Mouse (Mus musculus) intestine, embryonic 14.5 days (tissue): ENCODE measurements around the gene Nkain4. TPM values are rescaled to one million over a fixed set of nuclear protein-coding genes. Genes with fewer than 3 reads are reported as not detected.

ENCODE experiments used
- ATAC-seq: fragments of 200-750 bp; cut with Nextera tagmentation; replicated peaks from 2 replicates; pipeline ENCODE4 v1.8.0; 2017; ENCODE audit warnings: low read depth, moderate number of reproducible peaks, moderate TSS enrichment, moderate library complexity; ENCODE audit not compliant: low FRiP score, low TSS enrichment
- DNase-seq: peaks from one replicate; pipeline ENCODE4 v3.0.0-alpha.2; 2018; ENCODE audit warnings: low spot score
- H3K27ac ChIP-seq: fragments of 300-500 bp; sonication (generic); 2 replicates; pipeline ENCODE4 v1.5.1; 2014; ENCODE audit warnings: low read depth, mild to moderate bottlenecking, control low read depth
- H3K27me3 ChIP-seq: fragments of 300-500 bp; sonication (generic); replicated peaks from 2 replicates; pipeline ENCODE4 v1.6.1; 2014; ENCODE audit warnings: low read length, control low read depth; ENCODE audit not compliant: control insufficient read depth, insufficient read depth
- H3K36me3 ChIP-seq: fragments of 300-500 bp; sonication (generic); 2 replicates; pipeline ENCODE4 v1.6.1; 2014; ENCODE audit warnings: low read length, control low read depth; ENCODE audit not compliant: control insufficient read depth, insufficient read depth
- H3K4me1 ChIP-seq: fragments of 300-500 bp; sonication (generic); replicated peaks from 2 replicates; pipeline ENCODE4 v1.6.1; 2014; ENCODE audit warnings: low read length, control low read depth, mixed read lengths; ENCODE audit not compliant: control insufficient read depth, insufficient read depth
- H3K4me2 ChIP-seq: fragments of 300-500 bp; sonication (generic); 2 replicates; pipeline ENCODE4 v1.6.1; 2014; ENCODE audit warnings: low read length
- H3K4me3 ChIP-seq: fragments of 300-500 bp; sonication (generic); 2 replicates; pipeline ENCODE4 v1.5.1; 2014; ENCODE audit warnings: low read depth, low read length, control low read depth, mixed read lengths
- H3K9ac ChIP-seq: fragments of 300-500 bp; sonication (generic); 2 replicates; pipeline ENCODE4 v1.6.1; 2014; ENCODE audit warnings: mild to moderate bottlenecking, low read length
- H3K9me3 ChIP-seq: fragments of 300-500 bp; sonication (generic); 2 replicates; pipeline ENCODE4 v1.6.1; 2016; ENCODE audit warnings: low read length, control low read depth; ENCODE audit not compliant: control insufficient read depth
- WGBS: fragments of 180-500 bp; shearing (Covaris S2); extraction: QIAGEN DNeasy Blood & Tissue Kit; methylation state at CpG from one replicate; pipeline ENCODE4 v1.1.7; 2014; 5-methylcytosine and 5-hydroxymethylcytosine counted together
- polyA plus RNA-seq: library from polyadenylated mRNA; unstranded; fragments of >200 nt; fragmentation: Nextera tagmentation; extraction: Ambion mirVana; gene quantifications from 2 replicates; pipeline ENCODE4 v1.2.1, GENCODE M21; 2014

Gene Nkain4
- polyA plus RNA-seq, 1 experiment from 2014 or later: 53.3 TPM

- H3K4me2 ChIP-seq: no peak within 1 kb of the TSS
- DNase-seq (no peak), ATAC-seq (no peak)
- no peak within 1 kb of the TSS for H3K9ac ChIP-seq
- no peaks in the 10 kb centered on the region for H3K9me3 ChIP-seq
- no peak within 1 kb of the TSS for H3K4me3 ChIP-seq
- WGBS: 51% methylated on average over 4 of the region's 4 CpGs
- H3K27ac ChIP-seq: no peak within 1 kb of the TSS
- H3K36me3 ChIP-seq: no peaks in the 10 kb centered on the region; the same call in 1 of the 2 replicates
- H3K4me1 ChIP-seq: no peaks in the 10 kb centered on the region
- H3K27me3 ChIP-seq: no peaks in the 10 kb centered on the region
Measured at GRCm38 (mm10) chr2:180928723-180929122, 25.8 kb downstream of the Nkain4 start, which contains the start of gene Birc7. TSS of gene Birc7 (plus strand) at chr2:180929023.

- DNase-seq (peak; percentile 88), ATAC-seq (no peak)
- Histone ChIP-seq H3K4me1 (0 out of 2 replicates have a peak, but pooled peaks cover 4% of the 10 kb centered on the region), H3K9ac (no peak overlapping the region), H3K27ac (no peak overlapping the region), H3K4me2 (no peak overlapping the region), H3K9me3 (no peaks in the 10 kb centered on the region), H3K4me3 (no peak overlapping the region), H3K27me3 (no peaks in the 10 kb centered on the region), H3K36me3 (no peaks in the 10 kb centered on the region)
- whole genome bisulfite sequencing: 4% methylated on average over 4 of the region's 4 CpGs
Measured at GRCm38 (mm10) chr2:180925176-180925575, 29.3 kb downstream of the Nkain4 start.

DNA sequence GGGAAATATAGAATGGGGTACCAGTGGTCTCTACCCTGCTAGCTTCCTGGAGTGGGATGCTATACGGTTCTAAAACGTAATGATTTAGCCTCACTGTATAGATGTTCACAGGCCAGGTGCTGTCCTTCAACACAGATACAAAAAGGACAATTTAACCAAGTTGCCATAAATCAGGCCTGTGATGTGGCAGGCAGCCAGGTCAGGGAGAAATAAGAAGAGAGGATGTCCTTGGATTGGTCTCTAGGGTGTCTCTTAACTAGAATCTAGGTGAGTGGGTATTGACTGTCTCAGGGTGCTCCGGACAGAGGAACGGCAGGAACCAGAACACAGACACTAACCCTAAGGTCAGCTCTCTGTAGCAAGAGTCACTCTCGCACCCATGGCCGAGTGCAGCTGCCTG lies 31.8 kb downstream of the Nkain4 start:
- H3K27ac ChIP-seq: no peak overlapping the region
- no peak overlapping the region for H3K4me3 ChIP-seq
- ATAC-seq (no peak), DNase-seq (no peak)
- peaks cover 10% of the 10 kb centered on the region for H3K4me1 ChIP-seq
- H3K9me3 ChIP-seq: no peaks in the 10 kb centered on the region
- WGBS: 87% methylated on average over 6 of the region's 6 CpGs
- peaks cover 13% of the 10 kb centered on the region for H3K36me3 ChIP-seq
- H3K4me2 ChIP-seq: no peak overlapping the region
- H3K9ac ChIP-seq: no peak overlapping the region
- no peaks in the 10 kb centered on the region for H3K27me3 ChIP-seq

GRCm38 (mm10) chr2:180920810-180921400 lies 33.6 kb downstream of the Nkain4 start, which contains the start of gene Ythdf1:
TSS of gene Ythdf1 (minus strand) at chr2:180920949.
- H3K4me3 ChIP-seq: peak within 1 kb of the TSS; percentile 100
- peaks cover 14% of the 10 kb centered on the region for H3K4me1 ChIP-seq
- WGBS: under 1% methylated on average over 54 of the region's 56 CpGs
- ATAC-seq (peak; percentile 97), DNase-seq (peak; percentile 99)
- no peaks in the 10 kb centered on the region for H3K9me3 ChIP-seq
- peak within 1 kb of the TSS; percentile 33; the same call in 1 of the 2 replicates for H3K27ac ChIP-seq
- no peaks in the 10 kb centered on the region for H3K27me3 ChIP-seq
- H3K4me2 ChIP-seq: peak within 1 kb of the TSS; percentile 93
- peaks cover 32% of the 10 kb centered on the region for H3K36me3 ChIP-seq
- peak within 1 kb of the TSS; percentile 99 for H3K9ac ChIP-seq

DNA sequence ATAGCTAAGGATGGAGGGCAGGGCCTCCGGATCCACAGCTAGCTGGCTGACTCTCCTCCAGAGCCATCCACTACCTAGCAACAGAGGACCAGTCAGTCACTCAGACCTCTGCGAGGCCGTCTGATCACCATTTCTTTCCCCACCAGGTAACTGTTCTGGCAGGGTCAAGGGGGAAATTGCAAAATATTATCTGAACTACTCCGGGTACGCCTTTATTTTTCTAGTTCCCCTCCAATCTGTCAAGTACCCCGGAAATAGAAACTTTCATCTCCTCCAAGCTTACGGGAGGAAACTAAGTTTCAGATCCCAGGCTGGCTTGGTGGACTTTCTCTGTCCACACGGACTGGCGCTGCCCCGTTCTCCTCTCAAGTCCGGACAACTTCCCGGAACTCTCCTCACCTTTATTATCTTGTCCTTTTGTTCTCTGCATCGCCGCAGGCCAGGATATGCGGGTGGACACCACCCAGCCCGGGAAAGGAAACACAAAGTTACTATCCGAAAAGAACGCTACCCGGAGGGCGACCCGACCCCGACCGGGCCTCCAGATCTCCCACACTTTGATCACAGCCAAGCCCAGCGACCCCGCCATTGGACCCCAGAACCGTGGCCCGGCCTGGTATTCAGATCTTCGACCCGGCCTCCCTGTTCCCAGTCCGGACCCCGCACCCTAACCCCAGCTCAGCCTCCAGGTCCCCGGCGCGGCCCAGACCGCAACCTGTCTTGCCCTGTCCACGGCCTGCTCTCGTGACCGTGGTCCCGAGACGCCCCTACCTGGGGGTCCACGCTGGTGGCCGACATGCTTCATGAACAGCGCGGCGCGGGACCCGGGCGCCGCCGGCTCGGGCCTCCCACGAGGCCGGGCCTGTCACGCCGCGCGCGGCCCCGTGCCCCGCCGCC lies 34.3 kb downstream of the Nkain4 start:
- no peak for DNase-seq
- H3K36me3 ChIP-seq: peaks cover 39% of the 10 kb centered on the region
- peak overlapping the region; percentile 33; the same call in 1 of the 2 replicates for H3K27ac ChIP-seq
- H3K27me3 ChIP-seq: no peaks in the 10 kb centered on the region
- H3K4me3 ChIP-seq: peak overlapping the region; percentile 100
- H3K9me3 ChIP-seq: no peaks in the 10 kb centered on the region
- peak; percentile 64 for ATAC-seq
- peaks cover 14% of the 10 kb centered on the region for H3K4me1 ChIP-seq
- peak overlapping the region; percentile 93 for H3K4me2 ChIP-seq
- under 1% methylated on average over 61 of the region's 61 CpGs for WGBS
- H3K9ac ChIP-seq: peak overlapping the region; percentile 99

GRCm38 (mm10) chr2:180915886-180916433 lies 38.5 kb downstream of the Nkain4 start:
- Histone ChIP-seq H3K9ac (no peak overlapping the region), H3K4me1 (peaks cover 10% of the 10 kb centered on the region), H3K4me2 (no peak overlapping the region), H3K9me3 (no peaks in the 10 kb centered on the region), H3K36me3 (peaks cover 79% of the 10 kb centered on the region), H3K4me3 (no peak overlapping the region), H3K27me3 (no peaks in the 10 kb centered on the region), H3K27ac (no peak overlapping the region)
- no peak for ATAC-seq
- WGBS: 64% methylated on average over 3 of the region's 3 CpGs
- no peak for DNase-seq

GRCm38 (mm10) chr2:180910928-180911327 lies 43.6 kb downstream of the Nkain4 start:
- no peaks in the 10 kb centered on the region for H3K27me3 ChIP-seq
- H3K9me3 ChIP-seq: no peaks in the 10 kb centered on the region
- H3K27ac ChIP-seq: no peak overlapping the region
- no peak overlapping the region for H3K4me2 ChIP-seq
- H3K36me3 ChIP-seq: peaks cover 92% of the 10 kb centered on the region
- no peak for DNase-seq
- no peaks in the 10 kb centered on the region for H3K4me1 ChIP-seq
- WGBS: 92% methylated on average over 12 of the region's 12 CpGs
- no peak overlapping the region for H3K9ac ChIP-seq
- ATAC-seq: no peak
- no peak overlapping the region for H3K4me3 ChIP-seq

GRCm38 (mm10) chr2:180905556-180906221 lies 48.8 kb downstream of the Nkain4 start:
- Histone ChIP-seq H3K4me3 (no peak overlapping the region), H3K9ac (no peak overlapping the region), H3K9me3 (no peaks in the 10 kb centered on the region), H3K4me2 (no peak overlapping the region), H3K4me1 (no peaks in the 10 kb centered on the region), H3K36me3 (peaks cover 58% of the 10 kb centered on the region), H3K27ac (no peak overlapping the region), H3K27me3 (no peaks in the 10 kb centered on the region)
- no peak for DNase-seq
- WGBS: 71% methylated on average over 5 of the region's 5 CpGs
- no peak for ATAC-seq
